Mouse (Mus musculus) limb, embryonic 15.5 days (tissue): ENCODE results near the gene Krt42. TPM values are rescaled to one million over a fixed set of nuclear protein-coding genes. Genes with fewer than 3 reads are reported as not detected.
"Not testable (repeated sequence)": the region's sequence is repeated elsewhere in the genome, so short reads cannot be mapped to it uniquely, and the experiment has no call there.

Experiments
- ATAC-seq: fragments of 200-750 bp; cut with Nextera tagmentation; 2 replicates; pipeline ENCODE4 v1.8.0; 2017; ENCODE audit warnings: low read depth, moderate TSS enrichment; ENCODE audit not compliant: insufficient number of reproducible peaks, low FRiP score, low TSS enrichment
- H3K27ac ChIP-seq: fragments of 300-500 bp; sonication (generic); 2 replicates; pipeline ENCODE4 v1.5.1; 2015; ENCODE audit warnings: moderate library complexity, mild to moderate bottlenecking, inconsistent platforms
- H3K27me3 ChIP-seq: fragments of 300-500 bp; sonication (generic); 2 replicates; pipeline ENCODE4 v1.6.1; 2015; ENCODE audit warnings: inconsistent platforms
- H3K36me3 ChIP-seq: fragments of 300-500 bp; sonication (generic); 2 replicates; pipeline ENCODE4 v1.6.1; 2015; ENCODE audit warnings: inconsistent platforms
- H3K4me1 ChIP-seq: fragments of 300-500 bp; sonication (generic); 2 replicates; pipeline ENCODE4 v1.6.1; 2015; ENCODE audit warnings: inconsistent platforms
- H3K4me2 ChIP-seq: fragments of 300-500 bp; sonication (generic); 2 replicates; pipeline ENCODE4 v1.6.1; 2015; ENCODE audit warnings: mild to moderate bottlenecking, inconsistent platforms
- H3K4me3 ChIP-seq: fragments of 300-500 bp; sonication (generic); 2 replicates; pipeline ENCODE4 v1.5.1; 2015; ENCODE audit warnings: mild to moderate bottlenecking, inconsistent platforms
- H3K9ac ChIP-seq: fragments of 300-500 bp; sonication (generic); 2 replicates; pipeline ENCODE4 v1.6.1; 2015; ENCODE audit warnings: inconsistent platforms
- H3K9me3 ChIP-seq: fragments of 300-500 bp; sonication (generic); 2 replicates; pipeline ENCODE4 v1.6.1; 2016; ENCODE audit warnings: inconsistent platforms
- WGBS: fragments of 180-500 bp; shearing (Covaris S2); methylation state at CpG from one replicate; pipeline ENCODE4 v1.1.7; 2015; 5-methylcytosine and 5-hydroxymethylcytosine counted together
- polyA plus RNA-seq: library from polyadenylated mRNA; unstranded; fragments of >200 nt; fragmentation: Nextera tagmentation; extraction: Ambion mirVana; gene quantifications from 2 replicates; pipeline ENCODE4 v1.2.1, GENCODE M21; 2015

The Krt42 gene
- 0.15 TPM in 1 of 2 replicates, not detected in the other for polyA plus RNA-seq

GRCm38 (mm10) chr11:100269821-100270332, at the start of gene Krt42:
Gene Krt42 (minus strand): TSS chr11:100269871.
- no peaks in the 10 kb centered on the region for H3K27me3 ChIP-seq
- no peaks in the 10 kb centered on the region for H3K36me3 ChIP-seq
- ATAC-seq, result no peak
- H3K4me1 ChIP-seq, result 0 out of 2 replicates have a peak, but pooled peaks cover 7% of the 10 kb centered on the region
- no peaks in the 10 kb centered on the region for H3K9me3 ChIP-seq
- H3K27ac ChIP-seq, result no peak within 1 kb of the TSS
- WGBS, result 74% methylated on average over 7 of the region's 7 CpGs
- no peak within 1 kb of the TSS for H3K4me2 ChIP-seq
- no peak within 1 kb of the TSS for H3K4me3 ChIP-seq
- H3K9ac ChIP-seq, result no peak within 1 kb of the TSS

GRCm38 (mm10) chr11:100318529-100319451, 49.1 kb upstream of the Krt42 start:
- H3K9ac ChIP-seq, result no peak overlapping the region
- 85% methylated on average over 10 of the region's 10 CpGs for WGBS
- H3K27ac ChIP-seq, result peak overlapping the region; percentile 75; the same call in 1 of the 2 replicates

GRCm38 (mm10) chr11:100317826-100318380, 48.2 kb upstream of the Krt42 start:
- WGBS, result 46% methylated on average over 6 of the region's 6 CpGs
- H3K27ac ChIP-seq, result no peak overlapping the region
- H3K27me3 ChIP-seq, result no peaks in the 10 kb centered on the region
- no peak for ATAC-seq
- H3K4me3 ChIP-seq, result no peak overlapping the region
- H3K9ac ChIP-seq, result no peak overlapping the region
- H3K4me2 ChIP-seq, result no peak overlapping the region
- peaks cover 19% of the 10 kb centered on the region for H3K36me3 ChIP-seq
- H3K4me1 ChIP-seq, result peaks cover 7% of the 10 kb centered on the region; the same call in 1 of the 2 replicates
- no peaks in the 10 kb centered on the region for H3K9me3 ChIP-seq

More at GRCm38 (mm10) chr11:100318529-100319451, 49.1 kb upstream of the Krt42 start:
- no peaks in the 10 kb centered on the region for H3K27me3 ChIP-seq
- no peaks in the 10 kb centered on the region for H3K9me3 ChIP-seq
- peak overlapping the region; percentile 62 for H3K4me2 ChIP-seq
- peak overlapping the region; percentile 72 for H3K4me3 ChIP-seq
- peaks cover 19% of the 10 kb centered on the region for H3K36me3 ChIP-seq
- peaks cover 7% of the 10 kb centered on the region; the same call in 1 of the 2 replicates for H3K4me1 ChIP-seq
- no peak for ATAC-seq

GRCm38 (mm10) chr11:100315439-100315838, 45.8 kb upstream of the Krt42 start:
- Histone ChIP-seq H3K27me3 (no peaks in the 10 kb centered on the region), H3K9ac (no peak overlapping the region), H3K36me3 (no peaks in the 10 kb centered on the region), H3K27ac (no peak overlapping the region), H3K4me3 (no peak overlapping the region), H3K4me1 (peaks cover 2% of the 10 kb centered on the region; the same call in 1 of the 2 replicates), H3K9me3 (no peaks in the 10 kb centered on the region), H3K4me2 (no peak overlapping the region)
- WGBS, result 82% methylated on average over 5 of the region's 5 CpGs
- ATAC-seq, result no peak

GRCm38 (mm10) chr11:100313424-100313823, 43.8 kb upstream of the Krt42 start:
- H3K9ac ChIP-seq, result no peak overlapping the region
- H3K36me3 ChIP-seq, result no peaks in the 10 kb centered on the region
- H3K27me3 ChIP-seq, result no peaks in the 10 kb centered on the region
- no peak overlapping the region for H3K27ac ChIP-seq
- H3K9me3 ChIP-seq, result no peaks in the 10 kb centered on the region
- H3K4me2 ChIP-seq, result no peak overlapping the region
- no peaks in the 10 kb centered on the region for H3K4me1 ChIP-seq
- WGBS, result 90% methylated on average over 6 of the region's 6 CpGs
- H3K4me3 ChIP-seq, result no peak overlapping the region
- ATAC-seq, result no peak

- WGBS, result 31% methylated on average over 5 of the region's 5 CpGs
- Histone ChIP-seq H3K9ac (no peak overlapping the region), H3K4me3 (no peak overlapping the region), H3K27ac (no peak overlapping the region), H3K27me3 (no peaks in the 10 kb centered on the region), H3K9me3 (no peaks in the 10 kb centered on the region), H3K36me3 (no peaks in the 10 kb centered on the region), H3K4me1 (no peaks in the 10 kb centered on the region), H3K4me2 (no peak overlapping the region)
- ATAC-seq, result no peak
These were observed 42.5 kb upstream of the Krt42 start for GRCm38 (mm10) chr11:100312096-100312679.

- 64% methylated on average over 1 of the region's 1 CpGs for WGBS
- no peaks in the 10 kb centered on the region for H3K9me3 ChIP-seq
- H3K27ac ChIP-seq, result no peak overlapping the region
- H3K36me3 ChIP-seq, result no peaks in the 10 kb centered on the region
- ATAC-seq, result no peak
- H3K9ac ChIP-seq, result no peak overlapping the region
- no peaks in the 10 kb centered on the region for H3K27me3 ChIP-seq
- no peaks in the 10 kb centered on the region for H3K4me1 ChIP-seq
- H3K4me2 ChIP-seq, result no peak overlapping the region
- no peak overlapping the region for H3K4me3 ChIP-seq
These were observed 42.0 kb upstream of the Krt42 start for GRCm38 (mm10) chr11:100311656-100312055.

GRCm38 (mm10) chr11:100308672-100309071, 39.0 kb upstream of the Krt42 start:
- not testable (repeated sequence) for H3K27me3 ChIP-seq, H3K27ac ChIP-seq, H3K9me3 ChIP-seq, H3K36me3 ChIP-seq, H3K4me1 ChIP-seq, H3K4me2 ChIP-seq, H3K4me3 ChIP-seq, ATAC-seq, H3K9ac ChIP-seq
- 87% methylated on average over 6 of the region's 6 CpGs for WGBS

GRCm38 (mm10) chr11:100307900-100308299, 38.2 kb upstream of the Krt42 start:
- Histone ChIP-seq H3K9ac (no peak overlapping the region), H3K27ac (no peak overlapping the region), H3K36me3 (no peaks in the 10 kb centered on the region), H3K4me3 (no peak overlapping the region), H3K27me3 (no peaks in the 10 kb centered on the region), H3K9me3 (no peaks in the 10 kb centered on the region), H3K4me1 (no peaks in the 10 kb centered on the region), H3K4me2 (no peak overlapping the region)
- 88% methylated on average over 5 of the region's 5 CpGs for WGBS
- no peak for ATAC-seq

GRCm38 (mm10) chr11:100301292-100301691, 31.6 kb upstream of the Krt42 start:
- H3K4me3 ChIP-seq, result no peak overlapping the region
- no peaks in the 10 kb centered on the region for H3K9me3 ChIP-seq
- ATAC-seq, result no peak
- H3K4me1 ChIP-seq, result peaks cover 4% of the 10 kb centered on the region
- WGBS, result 83% methylated on average over 5 of the region's 5 CpGs
- no peak overlapping the region for H3K27ac ChIP-seq
- no peak overlapping the region for H3K4me2 ChIP-seq
- H3K9ac ChIP-seq, result no peak overlapping the region
- H3K36me3 ChIP-seq, result no peaks in the 10 kb centered on the region
- no peaks in the 10 kb centered on the region for H3K27me3 ChIP-seq

GRCm38 (mm10) chr11:100300293-100300692, 30.6 kb upstream of the Krt42 start:
- Histone ChIP-seq H3K4me1 (peaks cover 4% of the 10 kb centered on the region), H3K9ac (no peak overlapping the region), H3K36me3 (no peaks in the 10 kb centered on the region), H3K4me2 (no peak overlapping the region), H3K9me3 (no peaks in the 10 kb centered on the region), H3K4me3 (no peak overlapping the region), H3K27me3 (no peaks in the 10 kb centered on the region), H3K27ac (no peak overlapping the region)
- WGBS, result 13% methylated on average over 5 of the region's 5 CpGs
- no peak for ATAC-seq
